Mouse (Mus musculus): ENCODE results near the gene Lamp2. TPM values are rescaled to one million over a fixed set of nuclear protein-coding genes. Genes with fewer than 3 reads are reported as not detected.
"Not testable (repeated sequence)": the region's sequence is repeated elsewhere in the genome, so short reads cannot be mapped to it uniquely, and the experiment has no call there.

The Lamp2 gene
- 122 and 129 TPM in 2 replicates for polyA plus RNA-seq (2015; fragmentation: Nextera tagmentation; extraction: Ambion mirVana)

DNA sequence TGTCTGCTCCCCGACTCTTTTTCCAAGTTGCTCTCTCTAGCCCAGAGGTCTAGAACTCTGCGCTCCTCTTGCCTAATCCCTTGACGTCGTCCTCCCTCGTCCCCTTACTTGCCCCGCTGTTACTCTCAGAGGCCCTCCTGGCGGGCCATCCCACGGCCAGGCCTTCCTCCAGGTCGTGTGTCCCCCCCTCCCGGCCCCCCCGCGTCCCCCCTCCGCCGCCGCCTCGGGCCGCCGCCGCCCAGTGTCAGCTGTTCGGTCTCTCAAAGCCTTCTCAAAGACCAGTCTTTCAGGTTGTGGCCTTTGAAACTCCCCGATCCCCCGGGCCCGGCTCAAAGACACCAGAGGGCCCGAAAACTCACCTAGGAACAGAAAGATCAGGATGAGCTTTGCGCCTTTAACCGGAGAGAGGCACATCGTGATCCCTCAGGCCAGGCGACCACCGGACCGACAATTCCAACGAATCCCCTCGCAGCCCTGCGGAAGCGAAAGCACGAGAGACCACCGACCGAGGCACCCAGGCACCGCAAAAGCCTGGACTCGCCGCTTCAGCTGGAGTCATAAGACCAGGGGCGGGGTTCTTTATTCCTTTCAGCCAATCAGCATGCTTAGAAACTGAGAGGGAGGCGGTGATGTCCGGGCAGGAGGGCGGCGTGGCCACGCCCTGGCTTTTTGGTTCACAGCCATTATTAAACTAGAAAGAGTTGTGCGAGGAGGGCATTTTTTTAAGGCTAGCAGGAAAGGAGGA, at the start of gene Lamp2:
TSS of gene Lamp2 (minus strand) at position 565 of the 745 bp plus-strand sequence.
- WGBS, result 7% methylated on average over 41 of the region's 47 CpGs
- Histone ChIP-seq H3K36me3 (peaks cover 13% of the 10 kb centered on the region), H3K27ac (replicated peaks) (peak within 1 kb of the TSS; percentile 87), H3K9me3 (no peaks in the 10 kb centered on the region), H3K27me3 (replicated peaks) (no peaks in the 10 kb centered on the region), H3K4me3 (peak within 1 kb of the TSS; percentile 67), H3K4me2 (peak within 1 kb of the TSS; percentile 64), H3K9ac (peak within 1 kb of the TSS; percentile 86), H3K4me1 (peaks cover 15% of the 10 kb centered on the region; the same call in 1 of the 2 replicates)
- ATAC-seq (ENCODE audit: extremely low read depth, insufficient number of reproducible peaks, low FRiP score, low TSS enrichment), result peak; percentile 85

- Histone ChIP-seq H3K36me3 (no peaks in the 10 kb centered on the region), H3K9ac (no peak overlapping the region), H3K4me3 (no peak overlapping the region), H3K27ac (replicated peaks) (no peak overlapping the region), H3K4me1 (no peaks in the 10 kb centered on the region), H3K9me3 (no peaks in the 10 kb centered on the region), H3K4me2 (no peak overlapping the region), H3K27me3 (replicated peaks) (no peaks in the 10 kb centered on the region)
- no peak for ATAC-seq (ENCODE audit: extremely low read depth, insufficient number of reproducible peaks, low FRiP score, low TSS enrichment)
- WGBS, result 76% methylated on average over 14 of the region's 14 CpGs
Observed at GRCm38 (mm10) chrX:38504846-38505245, 48.6 kb upstream of the Lamp2 start.

GRCm38 (mm10) chrX:38502182-38502581, 45.9 kb upstream of the Lamp2 start:
- not testable (repeated sequence) for H3K9me3 ChIP-seq; H3K4me1 ChIP-seq; H3K4me3 ChIP-seq; H3K27ac ChIP-seq (replicated peaks); H3K36me3 ChIP-seq; H3K27me3 ChIP-seq (replicated peaks); H3K4me2 ChIP-seq; H3K9ac ChIP-seq; ATAC-seq (ENCODE audit: extremely low read depth, insufficient number of reproducible peaks, low FRiP score, low TSS enrichment)
- WGBS, result 64% methylated on average over 5 of the region's 5 CpGs

- not testable (repeated sequence) for H3K9ac ChIP-seq; ATAC-seq (ENCODE audit: extremely low read depth, insufficient number of reproducible peaks, low FRiP score, low TSS enrichment); H3K9me3 ChIP-seq; H3K27me3 ChIP-seq (replicated peaks); H3K36me3 ChIP-seq; H3K4me3 ChIP-seq; H3K27ac ChIP-seq (replicated peaks); H3K4me1 ChIP-seq
- 28% methylated on average over 20 of the region's 20 CpGs for WGBS
- H3K4me2 ChIP-seq, result peak overlapping the region; percentile 47
Observed at GRCm38 (mm10) chrX:38485464-38485863, 29.2 kb upstream of the Lamp2 start.

GRCm38 (mm10) chrX:38478583-38478982, 22.3 kb upstream of the Lamp2 start:
- no peak overlapping the region for H3K4me3 ChIP-seq
- no peaks in the 10 kb centered on the region for H3K9me3 ChIP-seq
- no peak for ATAC-seq (ENCODE audit: extremely low read depth, insufficient number of reproducible peaks, low FRiP score, low TSS enrichment)
- 61% methylated on average over 1 of the region's 1 CpGs for WGBS
- no peaks in the 10 kb centered on the region for H3K36me3 ChIP-seq
- H3K9ac ChIP-seq, result no peak overlapping the region
- no peak overlapping the region for H3K27ac ChIP-seq (replicated peaks)
- H3K27me3 ChIP-seq (replicated peaks), result no peaks in the 10 kb centered on the region
- H3K4me1 ChIP-seq, result no peaks in the 10 kb centered on the region
- no peak overlapping the region for H3K4me2 ChIP-seq

DNA sequence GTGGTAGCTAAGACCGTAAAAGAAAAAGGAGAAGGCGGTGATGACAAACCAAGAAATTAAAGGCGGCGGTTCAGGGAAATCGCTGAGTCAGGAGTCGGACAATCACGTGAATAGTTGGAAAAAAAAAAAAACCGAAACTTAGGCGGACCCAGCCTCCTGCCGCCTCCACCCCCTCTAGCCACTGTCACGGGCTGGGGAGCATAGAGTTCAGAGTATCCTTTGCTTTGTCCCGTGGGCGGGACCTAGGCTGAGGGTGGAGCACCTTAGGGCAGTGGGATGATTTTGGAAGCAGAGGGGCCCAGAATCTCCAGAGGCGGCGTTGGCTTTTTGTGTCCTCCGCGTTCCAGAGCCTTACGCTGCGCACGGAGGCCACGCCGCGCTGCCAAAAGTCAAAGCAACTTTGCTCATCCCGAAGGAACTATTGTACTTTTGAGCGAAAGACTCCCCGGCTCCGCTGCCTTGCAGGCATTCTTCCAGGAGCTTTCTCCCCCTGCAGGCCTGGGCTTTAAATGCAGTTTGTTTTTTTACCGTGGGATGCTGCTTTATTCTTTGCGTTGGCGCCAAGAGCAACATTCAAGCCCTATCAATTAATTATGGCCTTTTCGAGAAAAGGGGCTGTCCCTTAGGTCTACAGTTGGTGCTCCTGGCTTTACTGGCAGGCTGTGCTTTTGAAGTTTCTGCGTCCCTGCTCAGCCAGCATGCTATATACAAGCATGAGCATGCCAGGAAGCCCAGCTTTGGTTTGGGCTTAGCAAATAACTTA, 17.5 kb upstream of the Lamp2 start:
- Histone ChIP-seq H3K9me3 (no peaks in the 10 kb centered on the region), H3K4me2 (peak overlapping the region; percentile 65), H3K4me3 (peak overlapping the region; percentile 58), H3K9ac (peak overlapping the region; percentile 72), H3K27me3 (replicated peaks) (no peaks in the 10 kb centered on the region), H3K4me1 (no peaks in the 10 kb centered on the region), H3K36me3 (no peaks in the 10 kb centered on the region), H3K27ac (replicated peaks) (peak overlapping the region; percentile 94)
- WGBS, result 7% methylated on average over 32 of the region's 32 CpGs
- ATAC-seq (ENCODE audit: extremely low read depth, insufficient number of reproducible peaks, low FRiP score, low TSS enrichment), result peak; percentile 98

GRCm38 (mm10) chrX:38473164-38473536, 16.9 kb upstream of the Lamp2 start:
- peak overlapping the region; percentile 58 for H3K4me3 ChIP-seq
- H3K4me2 ChIP-seq, result peak overlapping the region; percentile 65
- WGBS, result 14% methylated on average over 10 of the region's 10 CpGs
- no peaks in the 10 kb centered on the region for H3K9me3 ChIP-seq
- ATAC-seq (ENCODE audit: extremely low read depth, insufficient number of reproducible peaks, low FRiP score, low TSS enrichment), result peak; percentile 44; the same call in 1 of the 2 replicates
- no peaks in the 10 kb centered on the region for H3K27me3 ChIP-seq (replicated peaks)
- H3K9ac ChIP-seq, result peak overlapping the region; percentile 44; the same call in 1 of the 2 replicates
- H3K36me3 ChIP-seq, result no peaks in the 10 kb centered on the region
- no peaks in the 10 kb centered on the region for H3K4me1 ChIP-seq
- peak overlapping the region; percentile 94 for H3K27ac ChIP-seq (replicated peaks)

DNA sequence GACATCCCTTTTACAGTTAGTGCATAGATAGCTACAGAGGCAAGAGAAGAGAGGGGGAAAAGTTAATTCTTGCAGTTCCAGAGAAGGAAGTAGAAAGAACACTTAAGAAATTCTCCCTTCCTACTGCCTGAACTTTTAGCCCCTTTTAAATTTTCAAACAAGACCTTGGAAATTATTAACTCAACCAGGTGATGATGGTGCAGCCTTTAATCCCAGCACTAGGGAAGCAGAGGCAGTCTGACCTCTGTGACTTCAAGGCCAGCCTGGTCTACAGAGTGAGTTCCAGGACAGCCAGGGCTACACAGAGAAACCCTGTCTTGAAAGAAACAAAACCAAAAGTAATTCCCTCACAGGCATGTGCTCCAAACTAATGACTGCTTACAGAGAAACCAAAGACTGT, 10.0 kb upstream of the Lamp2 start:
- ATAC-seq (ENCODE audit: extremely low read depth, insufficient number of reproducible peaks, low FRiP score, low TSS enrichment), result no peak
- Histone ChIP-seq H3K27me3 (replicated peaks) (no peaks in the 10 kb centered on the region), H3K4me1 (peaks cover 2% of the 10 kb centered on the region; the same call in 1 of the 2 replicates), H3K4me2 (no peak overlapping the region), H3K27ac (replicated peaks) (no peak overlapping the region), H3K9ac (no peak overlapping the region), H3K36me3 (no peaks in the 10 kb centered on the region), H3K9me3 (no peaks in the 10 kb centered on the region), H3K4me3 (no peak overlapping the region)

DNA sequence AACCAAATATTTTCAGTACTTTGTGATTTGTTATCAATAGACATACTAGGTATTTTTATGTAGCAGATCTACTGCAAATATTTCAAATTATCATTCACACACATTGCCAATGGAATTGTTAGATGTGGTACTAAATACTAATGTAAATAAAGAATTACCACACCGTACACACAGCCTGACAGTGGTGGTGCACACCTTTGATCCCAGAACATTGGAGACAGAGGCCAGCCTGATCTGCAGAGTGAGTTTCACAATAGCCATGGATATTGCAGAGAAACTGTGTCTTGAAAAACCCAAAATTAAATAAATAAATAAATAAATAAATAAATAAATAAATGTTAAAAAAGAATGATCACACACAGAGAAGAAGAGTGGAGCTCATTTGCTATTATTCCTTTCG, 6.9 kb upstream of the Lamp2 start:
- Histone ChIP-seq H3K4me1 (peaks cover 9% of the 10 kb centered on the region; the same call in 1 of the 2 replicates), H3K4me2 (no peak overlapping the region), H3K36me3 (no peaks in the 10 kb centered on the region), H3K4me3 (no peak overlapping the region), H3K27ac (replicated peaks) (no peak overlapping the region), H3K27me3 (replicated peaks) (no peaks in the 10 kb centered on the region), H3K9me3 (no peaks in the 10 kb centered on the region), H3K9ac (no peak overlapping the region)
- ATAC-seq (ENCODE audit: extremely low read depth, insufficient number of reproducible peaks, low FRiP score, low TSS enrichment), result no peak
- 80% methylated on average over 2 of the region's 2 CpGs for WGBS

GRCm38 (mm10) chrX:38462101-38462500, 5.8 kb upstream of the Lamp2 start:
- Histone ChIP-seq H3K4me3 (no peak overlapping the region), H3K27me3 (replicated peaks) (no peaks in the 10 kb centered on the region), H3K4me2 (no peak overlapping the region), H3K9ac (no peak overlapping the region), H3K9me3 (no peaks in the 10 kb centered on the region), H3K36me3 (no peaks in the 10 kb centered on the region), H3K4me1 (peaks cover 9% of the 10 kb centered on the region; the same call in 1 of the 2 replicates), H3K27ac (replicated peaks) (no peak overlapping the region)
- WGBS, result 75% methylated on average over 5 of the region's 5 CpGs
- ATAC-seq (ENCODE audit: extremely low read depth, insufficient number of reproducible peaks, low FRiP score, low TSS enrichment), result no peak

GRCm38 (mm10) chrX:38460887-38461286, 4.6 kb upstream of the Lamp2 start:
- Histone ChIP-seq H3K36me3 (no peaks in the 10 kb centered on the region), H3K4me3 (no peak overlapping the region), H3K27ac (replicated peaks) (peak overlapping the region; percentile 32), H3K4me2 (no peak overlapping the region), H3K4me1 (peaks cover 9% of the 10 kb centered on the region; the same call in 1 of the 2 replicates), H3K9ac (no peak overlapping the region), H3K27me3 (replicated peaks) (no peaks in the 10 kb centered on the region), H3K9me3 (no peaks in the 10 kb centered on the region)
- 43% methylated on average over 3 of the region's 3 CpGs for WGBS
- ATAC-seq (ENCODE audit: extremely low read depth, insufficient number of reproducible peaks, low FRiP score, low TSS enrichment), result no peak
